Mouse (Mus musculus) central nervous system, embryonic 14 days (tissue): ENCODE results near the gene Tmem160. TPM values are rescaled to one million over a fixed set of nuclear protein-coding genes. Genes with fewer than 3 reads are reported as not detected.

Source experiments
- polyA plus RNA-seq: library from polyadenylated mRNA; depleted of rRNA; stranded (reverse); fragments of >200 nt; gene quantifications from 2 replicates; pipeline ENCODE4 v1.2.3, GENCODE M21; 2012; rRNA removed

Tmem160 gene
- 46.0 and 51.3 TPM in 2 replicates for polyA plus RNA-seq

DNA sequence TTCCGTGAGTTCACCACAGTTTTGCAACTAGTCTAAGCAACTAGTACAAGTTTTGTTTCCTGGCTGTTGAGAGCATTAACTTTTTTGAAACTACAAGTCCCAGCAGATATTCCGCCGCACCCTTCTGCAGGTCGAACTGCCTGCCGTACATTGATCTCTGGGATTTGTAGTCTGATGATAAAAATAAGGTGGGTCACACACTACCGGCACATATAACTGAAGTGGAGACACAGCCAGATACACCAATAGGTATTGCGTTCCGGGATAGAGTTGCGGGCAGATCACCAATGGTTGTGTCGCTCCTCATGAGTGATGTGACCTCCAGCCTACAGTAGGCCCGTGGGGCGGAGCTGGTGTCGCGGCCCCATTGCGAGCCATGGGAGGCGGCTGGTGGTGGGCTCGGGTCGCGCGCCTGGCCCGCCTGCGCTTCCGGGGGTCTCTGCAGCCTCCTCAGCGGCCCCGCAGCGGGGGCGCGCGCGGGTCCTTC is at the start of gene Tmem160:
Gene Tmem160, plus strand, starts transcription at position 193 of the 487 bp plus-strand sequence.

DNA sequence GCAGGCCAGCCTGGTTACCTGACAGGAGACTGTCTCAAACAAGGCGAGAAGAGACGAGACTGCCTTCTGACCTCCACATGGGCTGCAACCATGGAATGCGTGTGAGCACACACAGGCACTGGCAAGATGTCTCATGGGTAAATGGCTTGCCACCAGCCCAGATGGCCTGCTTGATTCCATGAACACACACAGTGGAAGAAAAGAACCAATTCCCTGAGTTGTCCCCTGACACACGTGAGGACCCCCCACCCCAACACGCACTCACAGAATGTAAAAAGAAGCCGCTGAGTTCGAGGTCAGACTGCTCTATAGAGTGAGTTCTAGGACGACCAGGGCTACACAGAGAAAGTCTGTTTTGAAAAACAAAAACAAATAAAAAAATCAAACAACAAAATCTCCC is 25.0 kb downstream of the Tmem160 start, which contains the start of gene Npas1:
Gene Npas1, minus strand, starts transcription at position 101 of the 400 bp plus-strand sequence.

Other genes with a start within 250 kb of the Tmem160 start
- 16.8 and 17.2 TPM in 2 replicates for gene Dhx34, start 230.7 kb upstream of the Tmem160 start, polyA plus RNA-seq
- gene C5ar2, start 208.6 kb upstream of the Tmem160 start, polyA plus RNA-seq = 0.05 and 0.08 TPM in 2 replicates
- 2.7 and 3.3 TPM in 2 replicates for gene C5ar1, start 193.2 kb upstream of the Tmem160 start, polyA plus RNA-seq
- 42.2 and 54.9 TPM in 2 replicates for gene Inafm1, start 179.2 kb upstream of the Tmem160 start, polyA plus RNA-seq
- 65.9 and 81.5 TPM in 2 replicates for gene Ccdc9, start 166.0 kb upstream of the Tmem160 start, polyA plus RNA-seq
- gene Bbc3, start 144.4 kb upstream of the Tmem160 start, polyA plus RNA-seq = 22.1 TPM in 2 replicates
- gene Sae1, start 65.0 kb upstream of the Tmem160 start, polyA plus RNA-seq = 174 and 178 TPM in 2 replicates
- 59.9 and 65.2 TPM in 2 replicates for gene Zc3h4, start 51.9 kb upstream of the Tmem160 start, polyA plus RNA-seq
- gene Npas1, start 24.9 kb downstream of the Tmem160 start, polyA plus RNA-seq = 3.0 and 3.2 TPM in 2 replicates
- gene Arhgap35, start 162.2 kb downstream of the Tmem160 start, polyA plus RNA-seq = 42.4 and 46.2 TPM in 2 replicates
- gene Ceacam15, start 222.9 kb downstream of the Tmem160 start, polyA plus RNA-seq = not detected in 2 replicates